Mouse (Mus musculus): ENCODE data around the gene Sprr2e.

Sprr2e gene

DNA sequence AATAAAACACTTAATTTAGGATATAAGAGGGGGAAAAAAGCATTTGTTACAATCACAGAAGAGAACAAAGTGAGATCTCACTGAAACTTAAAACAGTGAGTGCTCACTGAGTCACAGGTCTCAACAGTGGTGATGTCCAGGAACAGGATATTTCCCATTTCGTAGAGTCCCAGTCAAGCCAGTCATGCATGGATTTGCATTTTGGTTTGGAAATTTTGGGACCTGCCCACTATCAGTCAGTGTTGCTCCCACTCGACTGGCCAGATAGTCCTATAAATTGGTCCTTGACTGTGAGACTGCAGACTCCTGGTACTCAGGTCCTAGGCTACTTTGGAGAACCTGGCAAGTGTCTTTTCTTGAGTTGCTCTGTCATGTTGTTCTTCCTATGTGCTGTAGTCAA, at the start of gene Sprr2e:
TSS of gene Sprr2e (plus strand) at position 301 of the 400 bp plus-strand sequence.
- no peak for DNase-seq

DNA sequence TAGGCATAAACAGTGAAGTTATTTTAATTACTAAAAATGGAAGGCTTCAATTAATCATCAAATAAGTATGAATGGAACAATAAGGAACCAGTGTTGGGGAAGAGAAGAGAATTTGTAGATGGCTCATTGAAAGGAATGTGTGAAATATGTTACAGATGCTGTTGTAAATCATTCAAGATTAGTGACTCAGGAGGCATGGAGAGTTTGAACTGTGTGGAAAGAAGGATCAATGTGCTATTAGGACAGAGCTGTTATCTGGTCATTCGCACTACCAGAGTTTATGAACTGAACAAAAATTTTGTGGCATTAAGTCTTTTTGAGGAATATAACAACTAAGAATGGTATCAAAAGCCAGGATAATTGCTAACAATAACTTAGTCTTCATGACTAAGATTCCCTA, 44.5 kb upstream of the Sprr2e start:
- DNase-seq: no peak

DNA sequence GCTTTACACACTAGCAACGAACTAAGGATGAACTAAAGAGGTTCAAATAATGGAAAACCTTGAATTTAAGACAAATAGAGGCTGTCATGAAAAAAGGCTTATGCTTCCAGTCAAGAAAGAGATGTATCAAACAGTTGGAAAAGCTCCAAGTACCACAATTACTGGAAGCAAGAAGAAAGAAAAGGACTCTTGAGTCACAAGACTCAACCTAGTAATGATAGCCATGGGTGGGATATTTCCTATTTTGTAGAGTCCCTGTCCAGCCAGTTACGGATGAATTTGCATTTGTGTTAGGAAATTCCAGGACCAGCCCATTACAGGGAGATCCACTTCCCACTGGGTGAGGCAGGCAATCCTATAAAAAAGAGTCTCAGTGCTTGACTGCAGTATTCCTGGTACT, 35.6 kb upstream of the Sprr2e start, which contains the start of gene Sprr2b:
TSS of gene Sprr2b (plus strand) at position 301 of the 400 bp plus-strand sequence.
- DNase-seq: no peak

- DNase-seq: no peak
These were observed 34.6 kb upstream of the Sprr2e start for GRCm38 (mm10) chr3:92317384-92317783.

- no peak for DNase-seq
These were observed 15.7 kb upstream of the Sprr2e start for GRCm38 (mm10) chr3:92336278-92336677.

GRCm38 (mm10) chr3:92338840-92339239, 13.1 kb upstream of the Sprr2e start, which contains the start of gene Sprr2d:
Gene Sprr2d, plus strand, starts transcription at chr3:92339140.
- DNase-seq: no peak

DNA sequence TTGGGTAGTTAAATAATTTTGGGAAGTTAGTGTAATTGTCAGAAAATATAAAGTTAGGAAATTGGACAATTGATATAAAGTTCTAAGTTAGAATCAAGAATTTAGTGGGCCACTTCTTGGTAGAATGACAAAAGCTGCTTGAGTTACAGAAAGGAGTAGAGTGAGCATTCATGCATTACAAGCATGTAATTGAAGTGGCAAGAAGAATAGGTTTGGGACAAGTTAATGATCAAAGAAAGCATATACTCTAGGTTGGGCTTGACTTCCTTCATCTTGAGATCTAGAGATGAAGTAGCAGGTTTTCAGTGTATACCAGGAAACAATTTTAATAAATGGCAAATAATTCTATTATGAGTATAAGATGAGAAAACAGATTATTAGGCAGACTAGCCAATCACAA, 9.7 kb downstream of the Sprr2e start:
- no peak for DNase-seq

- no peak for DNase-seq
These were observed 12.9 kb downstream of the Sprr2e start, which contains the start of gene Sprr2f for GRCm38 (mm10) chr3:92364887-92365286. Gene Sprr2f, plus strand, starts transcription at chr3:92365187.

DNA sequence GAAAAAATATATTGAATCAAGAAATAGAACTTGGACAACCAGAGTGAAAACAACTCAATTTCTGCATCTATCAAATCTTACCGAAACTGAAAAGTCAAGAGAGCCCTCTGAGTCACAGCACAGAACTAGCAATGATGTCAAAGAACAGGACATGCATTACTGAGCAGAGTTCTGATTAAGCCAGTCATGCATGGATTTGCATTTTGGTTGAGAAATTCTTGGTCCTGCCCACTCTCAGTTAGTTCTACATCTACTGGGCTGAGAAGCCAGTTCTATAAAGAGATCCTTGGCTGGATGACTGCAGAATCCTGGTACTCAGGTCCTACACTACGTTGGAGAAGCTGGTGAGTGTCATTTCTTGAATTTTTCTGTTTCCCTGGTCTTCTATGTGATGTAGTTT, 21.7 kb downstream of the Sprr2e start:
- no peak for DNase-seq

DNA sequence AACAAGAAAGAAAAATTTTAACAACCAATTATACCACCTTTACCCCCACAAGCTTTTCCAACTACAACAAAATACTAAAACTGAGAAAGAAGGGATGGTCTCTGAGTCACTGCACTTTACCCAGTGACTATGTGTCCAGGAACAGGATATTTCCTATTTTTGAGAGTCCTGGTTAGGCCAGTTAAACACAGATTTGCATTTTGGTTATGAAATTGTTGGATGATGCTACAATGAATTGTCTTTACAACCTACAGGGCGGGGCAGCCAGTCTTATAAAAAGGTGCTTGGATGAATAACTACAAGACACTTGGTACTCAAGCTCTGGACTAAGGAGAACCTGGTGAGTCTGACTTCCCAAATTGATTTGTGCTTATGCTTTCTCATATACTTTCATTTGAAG, 33.4 kb downstream of the Sprr2e start, which contains the start of gene Sprr2h:
TSS of gene Sprr2h (plus strand) at position 301 of the 400 bp plus-strand sequence.
- no peak for DNase-seq

- no peak for DNase-seq
These were observed 42.4 kb downstream of the Sprr2e start for GRCm38 (mm10) chr3:92394301-92394700.

All from lung, postnatal 4 days (tissue).